Mouse (Mus musculus) ES-Bruce4 (cell line): ENCODE results near the gene Gm867. TPM values are rescaled to one million over a fixed set of nuclear protein-coding genes. Genes with fewer than 3 reads are reported as not detected.
A peak's percentile ranks its signal among the peaks of the same experiment; 100 is the strongest.

Experiments
- H3K27ac ChIP-seq: 2 replicates; pipeline ENCODE4 v1.5.1; 2012; ENCODE audit warnings: low read length, inconsistent platforms; ENCODE audit not compliant: insufficient read depth
- H3K27me3 ChIP-seq: 2 replicates; pipeline ENCODE4 v1.6.1; 2012; ENCODE audit warnings: mild to moderate bottlenecking, low read length, inconsistent platforms; ENCODE audit not compliant: control insufficient read depth, poor library complexity, insufficient read depth, severe bottlenecking
- H3K36me3 ChIP-seq: 2 replicates; pipeline ENCODE4 v1.6.1; 2012; ENCODE audit warnings: inconsistent platforms, mild to moderate bottlenecking, low read length, moderate library complexity; ENCODE audit not compliant: control insufficient read depth, poor library complexity, insufficient read depth, severe bottlenecking
- H3K4me1 ChIP-seq: one replicate; pipeline ENCODE4 v1.8.1; 2011; ENCODE audit warnings: low read length; ENCODE audit not compliant: control insufficient read depth, insufficient read depth
- H3K4me3 ChIP-seq: 2 replicates; pipeline ENCODE4 v1.5.1; 2011; ENCODE audit warnings: low read depth, mild to moderate bottlenecking, low read length
- H3K9ac ChIP-seq: 2 replicates; pipeline ENCODE4 v1.6.1; 2012; ENCODE audit warnings: low read depth, mild to moderate bottlenecking, inconsistent platforms; ENCODE audit not compliant: poor library complexity, severe bottlenecking
- H3K9me3 ChIP-seq: replicated peaks from 2 replicates; pipeline ENCODE4 v1.6.1; 2012; ENCODE audit warnings: mild to moderate bottlenecking, low read length, inconsistent platforms; ENCODE audit not compliant: control insufficient read depth, poor library complexity, insufficient read depth, severe bottlenecking
- CTCF ChIP-seq: IDR thresholded peaks from one replicate; pipeline ENCODE4 v1.8.1; 2011; ENCODE audit warnings: low read depth, low read length
- EP300 ChIP-seq: IDR thresholded peaks from 2 replicates; pipeline ENCODE4 v1.6.1; 2011; ENCODE audit warnings: low read depth, low read length; ENCODE audit not compliant: insufficient read depth
- POLR2A ChIP-seq: IDR thresholded peaks from one replicate; pipeline ENCODE4 v1.8.1; 2011; ENCODE audit warnings: low read length; ENCODE audit not compliant: insufficient read depth
- polyA plus RNA-seq: library from polyadenylated mRNA; stranded (reverse); fragments of >200 nt; gene quantifications from 2 replicates; pipeline ENCODE4 v1.2.4, GENCODE M21; 2011; ENCODE audit warnings: low read depth; ENCODE audit not compliant: missing spikeins, insufficient read depth, insufficient read length

Gm867 gene
- polyA plus RNA-seq, 1 experiment = 0.66 TPM

DNA sequence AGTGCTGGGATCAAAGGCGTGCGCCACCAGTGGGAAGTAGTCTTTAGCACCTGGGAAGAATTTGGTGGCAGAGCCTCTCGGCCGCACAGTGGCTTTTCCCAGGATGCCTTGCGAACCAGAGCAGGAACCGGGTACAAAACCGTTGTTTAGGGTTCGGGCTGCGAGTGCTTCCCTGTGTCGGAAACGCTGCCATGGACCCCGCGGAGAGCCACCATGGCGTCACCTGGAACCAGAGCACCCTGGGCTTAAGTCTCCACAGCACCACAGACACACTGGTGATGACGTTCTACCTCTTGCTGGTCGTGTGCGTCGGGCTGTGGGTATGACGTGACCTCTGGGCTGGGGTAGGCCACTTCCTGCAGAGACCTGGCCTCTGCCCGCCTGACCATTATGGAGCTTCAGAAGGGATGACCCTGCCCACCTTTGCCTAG lies 13.9 kb upstream of the Gm867 start, which contains the start of gene Gm5134:
Gene Gm5134 (plus strand): TSS at position 134 of the 431 bp plus-strand sequence.
- Histone ChIP-seq H3K27me3 (no peaks in the 10 kb centered on the region), H3K27ac (no peak within 1 kb of the TSS), H3K36me3 (no peaks in the 10 kb centered on the region), H3K9me3 (no peaks in the 10 kb centered on the region), H3K9ac (peak within 1 kb of the TSS; percentile 3; the same call in 1 of the 2 replicates), H3K4me1 (peaks cover 5% of the 10 kb centered on the region), H3K4me3 (peak within 1 kb of the TSS; percentile 49)
- TF ChIP-seq CTCF (no peak), POLR2A (no peak), EP300 (no peak)

GRCm38 (mm10) chr10:75951424-75952050 lies 11.1 kb upstream of the Gm867 start:
- no peaks in the 10 kb centered on the region for H3K27me3 ChIP-seq
- peak overlapping the region; percentile 70 for H3K4me3 ChIP-seq
- H3K9ac ChIP-seq = peak overlapping the region; percentile 77
- no peaks in the 10 kb centered on the region for H3K36me3 ChIP-seq
- no peaks in the 10 kb centered on the region for H3K9me3 ChIP-seq
- TF ChIP-seq EP300 (no peak), CTCF (peak; percentile 9)
- H3K27ac ChIP-seq = no peak overlapping the region; the same call in 1 of the 2 replicates
- peaks cover 5% of the 10 kb centered on the region for H3K4me1 ChIP-seq

DNA sequence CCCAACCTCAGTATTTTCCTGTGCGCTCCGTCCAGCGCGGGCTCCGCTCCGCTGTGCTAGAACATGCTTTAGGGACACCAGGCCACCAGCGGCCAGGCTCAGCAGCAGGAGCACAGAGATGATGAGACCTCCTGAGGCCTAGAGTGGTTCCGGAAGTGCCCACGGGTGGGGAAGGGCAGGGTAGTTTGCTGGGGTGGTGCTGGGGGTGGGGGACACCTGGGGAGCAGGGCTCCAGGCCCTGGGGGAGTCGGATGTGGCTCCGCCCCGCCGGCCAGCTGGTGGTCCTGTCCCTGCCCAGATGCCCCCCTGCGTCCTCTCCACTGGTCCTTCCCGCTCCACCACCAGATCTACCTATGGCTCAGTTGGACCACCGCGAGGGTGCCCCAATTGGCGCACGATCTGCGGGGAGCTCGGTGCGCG lies 10.3 kb upstream of the Gm867 start:
- no peaks in the 10 kb centered on the region for H3K9me3 ChIP-seq
- TF ChIP-seq POLR2A (no peak), CTCF (no peak), EP300 (0 out of 2 replicates have a peak, but pooled peaks have one; percentile 25)
- peak overlapping the region; percentile 77 for H3K9ac ChIP-seq
- no peaks in the 10 kb centered on the region for H3K27me3 ChIP-seq
- peaks cover 5% of the 10 kb centered on the region for H3K4me1 ChIP-seq
- peak overlapping the region; percentile 3; the same call in 1 of the 2 replicates for H3K27ac ChIP-seq
- H3K4me3 ChIP-seq = peak overlapping the region; percentile 70
- H3K36me3 ChIP-seq = no peaks in the 10 kb centered on the region

DNA sequence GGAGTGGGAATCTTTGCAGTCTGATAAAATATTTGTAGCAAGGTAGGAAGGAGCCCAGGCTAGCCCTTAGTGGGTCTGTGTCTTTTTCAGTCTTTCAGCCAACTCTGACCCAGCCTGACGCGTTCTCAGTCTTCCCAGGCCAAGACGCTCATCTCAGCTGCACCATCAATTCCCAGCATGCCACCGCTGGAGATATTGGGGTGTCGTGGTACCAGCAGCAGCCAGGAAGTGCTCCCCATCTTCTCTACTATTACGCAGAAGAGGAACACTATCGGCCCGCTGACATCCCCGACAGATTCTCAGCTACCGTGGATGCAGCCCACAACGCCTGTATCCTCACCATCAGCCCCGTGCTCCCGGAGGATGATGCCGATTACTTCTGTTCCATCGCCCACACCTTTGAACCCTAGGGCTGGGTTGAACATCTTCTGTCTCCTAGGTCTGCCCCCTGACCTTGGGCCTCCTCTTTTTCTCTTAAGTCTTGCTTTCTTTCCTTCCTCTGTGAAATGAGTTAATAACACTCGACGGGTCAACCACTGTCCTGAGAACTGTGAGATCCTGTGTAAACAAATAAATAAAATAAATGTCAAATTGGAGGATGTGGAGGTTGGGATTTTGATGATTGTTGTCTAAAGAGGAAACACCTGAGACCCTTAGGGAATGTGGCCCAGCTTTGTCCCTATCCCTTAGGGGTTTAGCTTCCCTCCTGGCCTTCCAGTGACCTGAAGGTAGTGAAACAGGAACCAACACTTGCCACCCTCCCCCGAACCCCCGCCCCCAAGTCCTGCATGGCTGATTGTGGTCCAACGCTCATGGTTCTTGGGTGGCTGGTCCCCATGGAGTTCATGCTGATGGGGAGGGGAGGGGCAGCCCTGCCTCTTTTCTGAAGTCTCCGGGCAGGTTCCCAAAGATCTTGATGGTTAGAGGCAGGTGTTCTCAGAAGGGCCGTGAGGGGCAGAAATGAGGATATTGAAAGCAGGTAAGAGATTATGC lies 8.9 kb upstream of the Gm867 start:
- TF ChIP-seq CTCF (no peak), EP300 (no peak), POLR2A (no peak)
- H3K9ac ChIP-seq = no peak overlapping the region
- H3K4me1 ChIP-seq = peaks cover 5% of the 10 kb centered on the region
- H3K27me3 ChIP-seq = no peaks in the 10 kb centered on the region
- H3K4me3 ChIP-seq = no peak overlapping the region
- peak overlapping the region; percentile 1; the same call in 1 of the 2 replicates for H3K27ac ChIP-seq
- H3K9me3 ChIP-seq = no peaks in the 10 kb centered on the region
- no peaks in the 10 kb centered on the region for H3K36me3 ChIP-seq

DNA sequence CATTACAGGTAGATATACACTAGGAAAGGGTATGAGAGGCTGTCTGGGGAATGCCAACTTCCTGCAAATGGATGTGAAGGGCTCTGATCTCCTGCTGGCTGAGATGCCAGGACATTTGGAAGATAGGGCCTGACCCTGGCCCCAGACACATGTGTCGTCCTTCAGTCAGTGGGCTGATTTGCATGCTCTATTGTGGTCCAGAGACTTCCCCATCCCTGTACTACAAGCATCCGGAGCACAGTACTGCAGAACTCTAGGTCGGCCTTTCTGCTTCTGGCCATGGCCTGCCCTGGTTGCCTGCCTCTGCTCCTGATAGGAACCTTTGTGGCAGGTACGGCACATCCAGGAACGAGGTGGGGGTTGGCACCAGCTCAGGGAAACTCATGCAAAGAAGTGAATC lies 7.6 kb upstream of the Gm867 start:
- TF ChIP-seq CTCF (no peak), POLR2A (no peak), EP300 (no peak)
- H3K9ac ChIP-seq = no peak overlapping the region

DNA sequence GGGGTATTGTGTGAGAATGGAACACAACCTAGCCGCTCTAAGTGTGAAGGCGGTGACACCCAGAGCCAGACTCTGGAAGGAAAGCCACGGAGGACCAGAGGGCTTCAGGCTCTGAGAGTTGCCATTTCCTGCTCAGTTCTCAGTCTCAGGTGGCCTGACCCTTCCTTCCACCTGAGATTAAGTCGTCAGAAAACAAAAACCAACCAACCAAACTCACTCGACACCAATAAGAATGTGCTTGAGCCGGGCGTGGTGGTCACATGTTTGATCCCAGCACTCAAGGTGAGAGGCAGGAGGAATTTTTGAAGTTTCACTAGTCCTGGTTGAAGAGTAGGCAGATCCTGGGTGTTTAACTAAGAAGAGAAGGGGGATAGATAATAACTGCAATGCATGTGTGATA lies 5.4 kb upstream of the Gm867 start:
- H3K36me3 ChIP-seq = no peaks in the 10 kb centered on the region
- H3K4me3 ChIP-seq = no peak overlapping the region
- TF ChIP-seq EP300 (no peak), POLR2A (no peak), CTCF (no peak)
- H3K4me1 ChIP-seq = peaks cover 5% of the 10 kb centered on the region
- no peak overlapping the region for H3K27ac ChIP-seq
- no peaks in the 10 kb centered on the region for H3K9me3 ChIP-seq
- no peak overlapping the region for H3K9ac ChIP-seq
- H3K27me3 ChIP-seq = no peaks in the 10 kb centered on the region

More for the DNA sequence above, 7.6 kb upstream of the Gm867 start:
- Histone ChIP-seq H3K27me3 (no peaks in the 10 kb centered on the region), H3K4me3 (no peak overlapping the region), H3K27ac (no peak overlapping the region), H3K36me3 (no peaks in the 10 kb centered on the region), H3K9me3 (no peaks in the 10 kb centered on the region), H3K4me1 (peaks cover 5% of the 10 kb centered on the region)
